Mouse (Mus musculus) testis, adult 2 months (tissue): Measurements from ENCODE around the gene Gm1604a.
"Not testable (repeated sequence)": the region's sequence is repeated elsewhere in the genome, so short reads cannot be mapped to it uniquely, and the experiment has no call there.

ENCODE experiments used
- CTCF ChIP-seq: fragments of 200-500 bp; IDR thresholded peaks from 2 replicates; pipeline ENCODE4 v1.5.1; 2012; ENCODE audit warnings: low read depth, mild to moderate bottlenecking, inconsistent platforms, low read length, moderate library complexity; ENCODE audit not compliant: control insufficient read depth, insufficient read depth, insufficient replicate concordance
- POLR2A ChIP-seq: fragments of 200-500 bp; IDR thresholded peaks from 2 replicates; pipeline ENCODE4 v1.6.1; 2012; ENCODE audit warnings: low read depth, mild to moderate bottlenecking, inconsistent platforms, low read length, moderate library complexity; ENCODE audit not compliant: control insufficient read depth

- not testable (repeated sequence) for TF ChIP-seq POLR2A, CTCF
Observed at GRCm38 (mm10) chr17:7086836-7087235, 61.5 kb downstream of the Gm1604a start.
